Mouse (Mus musculus): Measurements from ENCODE around the gene Nme6. TPM values are rescaled to one million over a fixed set of nuclear protein-coding genes. Genes with fewer than 3 reads are reported as not detected.
A peak's percentile ranks its signal among the peaks of the same experiment; 100 is the strongest.
"Not testable (repeated sequence)": the region's sequence is repeated elsewhere in the genome, so short reads cannot be mapped to it uniquely, and the experiment has no call there.

Gene Nme6
- total RNA-seq (2021), result 10 to 100 TPM; 23.4 to 25.3 TPM
- long read RNA-seq, experiment 1, transcript Nme6-201 (7 exons, 1,074 nt), result major isoform, 9 of 22 reads
- long read RNA-seq, experiment 1, transcript Nme6-211 (7 exons, 719 nt), result minor isoform, 6 of 22 reads
- long read RNA-seq, experiment 1, partial matches to known transcripts, result 0 of 22 reads
- long read RNA-seq, experiment 1, other reads (novel, unspliced or antisense), result 4 of 22 reads
- long read RNA-seq, experiment 2, partial matches to known transcripts, result 0 of 6 reads
- long read RNA-seq, experiment 2, other reads (novel, unspliced or antisense), result 1 of 6 reads

DNA sequence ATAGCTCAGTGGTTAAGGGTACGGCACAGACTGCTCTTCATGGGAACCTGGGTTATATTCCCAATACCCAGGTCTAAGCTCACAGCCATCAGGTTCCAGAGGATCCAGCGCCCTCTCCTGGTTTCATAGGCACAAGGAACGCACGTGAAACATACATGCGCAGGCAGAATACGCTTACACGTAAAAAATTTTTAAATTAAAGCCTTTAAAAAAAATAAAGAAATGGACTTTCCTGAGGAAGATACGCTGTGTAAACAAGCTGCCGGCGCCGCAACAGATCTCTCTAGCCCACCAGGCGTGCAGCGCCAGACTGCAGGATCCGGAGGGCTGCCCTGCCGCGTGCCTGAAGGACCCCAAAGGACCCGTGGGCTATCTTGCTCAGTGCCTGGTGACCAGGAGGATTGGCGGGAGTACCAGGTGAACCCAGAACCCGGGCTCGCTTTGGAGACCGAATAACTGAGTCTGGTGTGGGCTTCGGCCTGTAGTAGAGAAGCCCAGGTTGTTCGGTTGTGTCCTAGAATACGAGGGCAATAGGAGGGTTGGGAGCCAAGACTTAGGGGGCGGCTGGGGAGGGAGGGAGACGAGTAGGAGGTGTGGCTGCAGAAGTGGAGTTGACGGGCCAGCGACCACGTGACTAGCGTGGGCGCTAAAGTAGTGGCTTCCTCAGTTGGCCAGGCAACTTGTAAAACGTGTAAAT, at the start of gene Nme6:
TSS of gene Nme6 (plus strand) at position 359 of the 697 bp plus-strand sequence.
- peak; percentile 86 to 93 for DNase-seq

DNA sequence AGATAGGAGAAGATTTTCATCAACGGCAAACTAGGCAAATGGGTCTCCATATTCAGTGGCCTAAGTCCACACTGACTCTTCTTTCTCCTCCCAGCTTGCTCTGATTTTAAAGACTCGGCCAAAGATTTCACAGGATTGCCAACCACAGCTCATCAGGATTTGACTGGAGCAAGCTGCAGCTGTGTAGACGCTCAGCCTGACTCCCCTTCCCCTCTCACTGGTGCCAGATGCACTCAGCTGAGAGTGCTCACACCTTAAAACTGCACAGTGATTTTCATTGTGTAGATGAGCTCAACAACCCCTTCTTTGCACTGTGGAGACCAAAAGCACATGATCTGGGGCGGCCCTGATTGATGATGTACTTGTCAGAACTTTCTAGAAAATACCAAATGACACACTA, 42.0 kb upstream of the Nme6 start, which contains the start of gene Fbxw27:
TSS of gene Fbxw27 (minus strand) at position 101 of the 400 bp plus-strand sequence.
- not testable (repeated sequence) for DNase-seq

- no peak for DNase-seq
Observed at GRCm38 (mm10) chr9:109795221-109795620, 37.3 kb upstream of the Nme6 start.

DNA sequence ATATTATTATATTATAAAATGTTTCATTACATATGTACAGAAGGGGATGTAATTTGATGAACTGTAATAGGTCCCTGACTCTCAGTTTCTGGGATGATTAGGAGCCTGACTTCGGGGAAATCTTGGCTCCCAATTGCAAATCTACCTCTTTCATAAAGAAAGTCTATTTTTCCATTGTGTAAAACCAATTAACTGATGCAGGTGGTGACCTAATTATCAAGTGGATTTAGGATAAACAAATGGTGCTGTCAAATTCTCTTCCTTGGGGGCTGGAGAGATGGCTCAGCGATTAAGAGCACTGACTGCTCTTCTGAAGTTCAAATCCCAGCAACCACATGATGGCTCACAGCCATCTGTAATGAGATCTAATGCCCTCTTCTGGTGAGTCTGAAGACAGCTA, 36.7 kb upstream of the Nme6 start:
- no peak for DNase-seq

- peak in 1 of 2 experiments; percentile 7 for DNase-seq
Observed at GRCm38 (mm10) chr9:109798051-109798450, 34.5 kb upstream of the Nme6 start.

DNA sequence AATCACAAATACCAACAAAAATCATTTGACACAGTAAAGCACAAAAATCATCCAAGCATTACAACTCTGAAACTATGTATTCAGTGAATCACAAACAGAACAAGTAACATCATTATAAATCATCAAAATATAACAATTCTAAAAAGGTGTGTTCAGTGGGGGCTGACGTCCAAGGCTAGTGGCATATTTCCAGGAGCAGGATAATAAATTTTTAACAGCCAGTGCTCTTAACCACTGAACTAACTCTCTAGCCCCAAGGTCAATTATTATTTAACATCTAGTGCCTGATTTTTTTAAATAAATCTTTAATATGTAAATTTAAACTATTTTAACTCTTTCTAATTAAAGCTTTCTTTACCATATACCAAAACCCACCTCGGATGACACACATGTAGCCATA, 27.0 kb upstream of the Nme6 start:
- DNase-seq, result not testable (repeated sequence)

GRCm38 (mm10) chr9:109806260-109806659, 26.3 kb upstream of the Nme6 start:
- DNase-seq, result no peak

- no peak for DNase-seq
Observed at GRCm38 (mm10) chr9:109806695-109807293, 25.8 kb upstream of the Nme6 start.

- DNase-seq, result no peak
Observed at GRCm38 (mm10) chr9:109807898-109808297, 24.7 kb upstream of the Nme6 start.

GRCm38 (mm10) chr9:109811980-109812379, 20.6 kb upstream of the Nme6 start, which contains the start of gene Spink8:
Gene Spink8 (plus strand): TSS chr9:109812280.
- no peak for DNase-seq

GRCm38 (mm10) chr9:109813424-109813823, 19.1 kb upstream of the Nme6 start:
- DNase-seq, result no peak

DNA sequence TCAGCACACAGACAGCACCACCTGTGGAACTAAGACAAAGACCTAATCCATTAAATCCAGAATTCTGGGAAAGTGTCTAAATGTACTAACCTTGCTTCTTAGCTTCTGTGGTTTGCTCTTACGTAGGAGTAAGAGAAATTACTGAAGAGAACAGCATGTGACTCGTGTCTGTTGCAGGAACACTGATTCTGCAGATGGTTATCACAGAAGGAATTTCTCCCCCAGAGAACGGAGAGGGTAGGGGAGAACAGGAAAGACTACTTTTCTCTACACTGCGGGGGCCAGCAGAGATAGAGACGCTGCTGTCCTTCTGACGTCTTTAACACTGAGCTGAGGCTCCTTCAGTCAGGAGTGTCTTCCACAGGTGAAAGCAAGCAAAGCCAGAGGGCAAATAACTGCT, 16.2 kb upstream of the Nme6 start:
- DNase-seq, result no peak

GRCm38 (mm10) chr9:109825739-109826138, 6.8 kb upstream of the Nme6 start:
- no peak for DNase-seq

DNA sequence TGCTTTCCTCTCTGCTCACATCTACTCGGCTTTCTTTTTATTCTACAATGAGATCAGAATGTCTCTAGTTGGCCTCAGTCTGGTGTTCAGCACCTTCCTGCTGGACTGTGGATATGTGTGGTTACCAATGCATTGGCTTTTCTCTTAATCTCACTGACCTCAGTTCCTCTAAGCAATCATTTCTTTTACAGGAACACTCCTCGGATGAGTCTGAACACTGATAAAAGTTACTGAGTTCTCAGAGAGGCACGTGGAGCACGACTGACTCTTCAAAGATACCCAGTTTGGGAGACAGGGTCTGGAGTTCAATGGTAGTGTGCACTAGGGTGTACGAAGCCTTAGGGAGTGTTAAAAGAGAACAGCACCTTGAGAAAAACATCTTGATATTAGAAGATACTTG, 6.4 kb upstream of the Nme6 start:
- DNase-seq, result no peak

GRCm38 (mm10) chr9:109833088-109833412, 501 bp downstream of the Nme6 start:
- DNase-seq, result no peak

DNA sequence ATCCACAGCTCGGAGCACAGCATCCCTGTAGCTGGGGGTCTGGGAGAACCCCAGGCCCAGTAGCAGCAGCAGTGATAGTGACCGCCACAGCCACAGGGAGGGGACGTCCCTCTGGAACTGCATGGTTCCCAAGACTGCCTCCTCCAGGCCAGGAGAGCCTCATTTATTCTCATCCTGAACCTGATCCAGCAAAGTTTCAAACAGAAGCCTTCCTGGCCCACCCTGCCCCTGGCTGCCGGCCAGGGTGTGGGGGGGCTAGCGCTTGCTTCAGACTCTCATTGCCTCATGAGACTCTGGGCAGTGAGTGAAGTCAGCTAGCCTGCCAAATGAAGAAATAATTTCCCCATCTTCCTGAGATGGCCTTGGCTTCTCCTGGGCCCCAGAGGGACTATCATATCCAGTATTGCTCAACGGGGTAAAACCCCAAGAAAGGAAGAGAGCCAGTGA, 16.8 kb downstream of the Nme6 start, which contains the start of gene Camp:
TSS of gene Camp (minus strand) at position 306 of the 447 bp plus-strand sequence.
- DNase-seq, result peak; percentile 83 to 86

DNA sequence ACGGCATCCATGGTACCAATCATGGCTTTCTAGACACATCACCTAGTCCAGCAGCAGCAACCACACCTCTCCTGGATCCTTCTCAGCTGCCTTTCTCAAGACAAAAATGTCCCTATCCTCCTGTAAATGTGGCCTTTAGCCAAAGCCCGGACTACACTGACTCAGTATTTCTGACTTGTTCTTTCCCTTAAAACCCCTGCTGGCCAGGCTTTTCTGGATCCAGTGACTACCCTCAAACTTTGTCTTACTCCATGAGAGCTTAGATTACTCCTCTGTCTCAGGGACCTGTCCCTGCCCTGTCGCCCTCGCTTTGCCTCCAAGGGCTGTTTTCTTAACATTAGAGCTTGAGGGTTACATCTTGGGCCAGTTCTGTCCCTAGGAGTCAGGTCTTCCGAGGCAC, 17.6 kb downstream of the Nme6 start:
- peak in 1 of 2 experiments; percentile 13 for DNase-seq

DNA sequence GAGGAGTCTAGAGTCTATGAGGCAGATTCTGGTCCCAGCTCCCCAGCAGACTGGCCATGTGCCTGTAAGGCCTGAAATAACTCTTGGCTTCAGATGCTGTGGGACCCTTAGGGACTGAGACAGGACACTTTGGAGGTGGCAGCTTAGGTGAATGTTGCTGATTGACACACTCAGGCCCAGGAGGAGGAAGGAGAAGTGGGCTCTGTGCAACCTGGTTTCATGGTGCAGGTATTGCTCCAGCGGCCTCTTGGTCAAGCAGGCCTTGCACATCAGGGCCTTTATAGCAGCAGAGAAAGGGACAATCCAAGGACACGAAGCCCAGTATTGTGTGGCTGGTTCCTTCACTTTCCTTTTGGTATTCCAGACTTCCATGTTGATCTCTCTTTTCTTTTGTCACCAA, 21.8 kb downstream of the Nme6 start:
- DNase-seq, result no peak

DNA sequence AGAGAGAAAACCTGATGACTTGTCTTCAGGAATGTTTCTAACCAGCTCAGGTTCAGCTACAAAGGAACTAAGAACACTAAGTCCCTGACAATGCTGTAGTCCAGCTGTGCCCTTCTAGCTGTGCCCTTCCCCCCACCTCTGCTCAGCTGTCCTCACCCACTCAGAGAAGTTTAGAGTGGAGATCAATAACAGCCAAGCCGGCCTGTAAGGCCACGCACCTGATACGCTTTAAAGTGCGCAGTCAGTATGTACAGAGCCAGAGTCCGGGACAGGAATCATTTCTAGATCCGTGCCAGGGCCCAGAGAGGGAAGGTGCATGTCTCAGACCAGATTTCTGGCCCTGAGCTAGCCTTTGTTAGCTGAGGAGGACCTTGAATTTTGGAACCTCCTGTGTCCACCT, 23.4 kb downstream of the Nme6 start:
- DNase-seq, result no peak

DNA sequence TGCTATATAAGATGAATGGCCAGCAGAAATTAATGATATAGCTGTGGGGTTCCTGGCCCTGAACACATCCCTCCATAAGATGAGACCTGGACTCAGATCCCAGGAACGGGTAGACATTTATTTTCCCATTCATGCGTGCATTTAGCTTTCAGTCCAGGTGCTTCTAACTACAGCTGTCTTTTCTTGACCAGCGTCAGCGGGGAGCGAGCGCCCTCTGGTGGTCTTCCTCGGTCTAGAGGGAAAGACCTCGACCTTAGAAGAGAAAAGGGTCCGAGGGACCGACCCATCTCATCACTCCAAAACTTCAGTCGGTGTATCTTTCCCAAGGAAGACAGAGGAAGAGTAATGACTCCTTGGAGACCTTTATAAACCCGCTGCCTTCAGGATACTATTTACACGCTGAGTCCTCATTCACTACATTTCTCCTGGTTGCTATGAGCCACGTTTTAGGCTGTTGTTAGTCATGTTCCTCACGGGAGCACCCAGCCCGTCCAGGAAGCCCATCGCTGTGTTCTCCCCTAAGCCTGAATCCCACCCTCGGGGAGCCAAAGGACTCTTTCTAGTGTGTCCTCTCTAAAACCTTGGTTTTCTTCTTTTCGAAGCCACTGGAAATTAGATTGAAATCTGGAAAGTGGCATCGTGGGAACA, 30.0 kb downstream of the Nme6 start:
- peak; percentile 66 to 93 for DNase-seq

DNA sequence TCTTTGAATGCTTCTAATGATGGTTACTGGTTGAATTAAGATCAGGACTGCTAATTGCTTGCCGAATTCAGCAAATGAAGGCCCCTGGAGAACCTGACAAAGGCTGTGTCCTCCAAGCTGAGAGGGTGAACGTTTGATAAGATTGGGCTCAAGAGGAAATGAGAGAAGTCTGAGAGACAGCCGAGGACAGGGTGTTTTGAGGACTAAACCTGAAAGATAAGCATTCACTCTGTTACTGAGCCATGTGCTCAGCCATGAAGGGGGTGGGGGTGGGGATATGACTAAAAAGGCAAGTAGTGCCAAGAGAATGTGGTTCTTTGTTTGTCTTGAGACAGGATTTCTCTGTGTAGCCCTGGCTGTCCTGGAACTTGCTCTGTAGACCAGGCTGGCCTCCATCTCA, 30.5 kb downstream of the Nme6 start:
- DNase-seq, result no peak

DNA sequence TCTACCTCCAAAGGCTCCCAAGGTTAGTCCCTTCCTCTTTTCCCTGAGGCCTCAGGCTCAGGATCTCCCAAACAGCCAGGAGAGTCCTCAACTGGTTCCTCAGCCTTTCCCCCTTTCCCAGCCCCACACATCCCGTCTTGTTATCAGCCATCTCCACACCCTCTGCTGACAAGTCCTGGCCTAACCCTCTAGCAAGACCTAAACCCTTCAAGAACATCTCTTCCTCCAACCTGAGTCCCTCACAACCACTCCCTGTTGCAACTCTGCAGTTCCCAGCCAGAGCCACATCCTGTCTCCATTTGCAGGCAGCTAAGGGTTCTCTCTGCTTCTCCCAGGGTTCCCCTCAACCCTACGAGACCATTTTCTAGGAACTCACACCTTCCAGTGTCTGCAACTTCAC, 33.7 kb downstream of the Nme6 start:
- DNase-seq, result no peak
